Mouse (Mus musculus): Measurements from ENCODE around the gene Olfr524.

Olfr524 gene

GRCm38 (mm10) chr7:140186646-140187620, 18.8 kb downstream of the Olfr524 start:
- no peak for DNase-seq

GRCm38 (mm10) chr7:140184206-140184605, 21.6 kb downstream of the Olfr524 start:
- DNase-seq, result no peak

- DNase-seq, result no peak
These were observed 25.1 kb downstream of the Olfr524 start for GRCm38 (mm10) chr7:140180692-140181091.

- no peak for DNase-seq
These were observed 26.6 kb downstream of the Olfr524 start for GRCm38 (mm10) chr7:140179176-140179575.

- no peak for DNase-seq
These were observed 32.8 kb downstream of the Olfr524 start, which contains the start of gene Olfr523 for GRCm38 (mm10) chr7:140172936-140173335. TSS of gene Olfr523 (plus strand) at chr7:140173217.

GRCm38 (mm10) chr7:140170863-140171262, 34.9 kb downstream of the Olfr524 start:
- DNase-seq, result no peak

GRCm38 (mm10) chr7:140169386-140169785, 36.4 kb downstream of the Olfr524 start:
- DNase-seq, result no peak

- DNase-seq, result no peak
These were observed 37.8 kb downstream of the Olfr524 start for GRCm38 (mm10) chr7:140167950-140168349.

GRCm38 (mm10) chr7:140164664-140165063, 41.1 kb downstream of the Olfr524 start, which contains the start of gene Olfr522:
TSS of gene Olfr522 (minus strand) at chr7:140164764.
- DNase-seq, result no peak

- no peak for DNase-seq
These were observed 45.4 kb downstream of the Olfr524 start for GRCm38 (mm10) chr7:140160363-140160762.

GRCm38 (mm10) chr7:140154218-140154927, 51.4 kb downstream of the Olfr524 start, which contains the start of gene Sprn:
TSS of gene Sprn (minus strand) at chr7:140154877.
- DNase-seq, result peak; percentile 72

GRCm38 (mm10) chr7:140153829-140154217, 51.9 kb downstream of the Olfr524 start:
- DNase-seq, result no peak

GRCm38 (mm10) chr7:140153383-140153782, 52.4 kb downstream of the Olfr524 start:
- peak; percentile 60 for DNase-seq
